9 mouse cellular contexts compared by ENCODE assay signal in genomic region chr1:165966156-165966914, GRCm38 (mm10). TPM values are rescaled to one million over a fixed set of nuclear protein-coding genes. Genes with fewer than 3 reads are reported as not detected.
DNase-seq lines count a peak whose midpoint lies in the region; ATAC-seq and TF ChIP-seq lines count a peak whose summit lies in the region.
"Had no signal": no experiment of that assay in that cellular context is flagged by ENCODE, and none has a peak within 500 bp of the region (broad histone marks: within the 10 kb centered on the region; RNA-seq: fewer than 3 reads in every experiment).

No protein-coding gene starts in this region.

- peak; percentile 78 for ATAC-seq in forebrain, postnatal 0 days
- ATAC-seq in midbrain, embryonic 13.5 days: peak; percentile 93
- ATAC-seq in lung, postnatal 0 days: no peak
- no peak for ATAC-seq in stomach, postnatal 0 days (ENCODE audit: low FRiP score, low TSS enrichment)
- ATAC-seq: liver, postnatal 0 days had no signal

- DNase-seq in Muller cell, postnatal 12 days (ENCODE audit: inconsistent ontology term): peak; percentile 86
- peak; percentile 57 for DNase-seq in embryo, embryonic 11 days
- DNase-seq in forebrain, postnatal 0 days: peak; percentile 46
- DNase-seq in thymus, postnatal 14 days: no peak
- no peak for DNase-seq in lung, postnatal 0 days (ENCODE audit: low spot score)
- no peak for DNase-seq in testis, postnatal 14 days (ENCODE audit: low spot score)
- no peak for DNase-seq in stomach, postnatal 0 days (ENCODE audit: low spot score)

- H3K27me3 ChIP-seq in forebrain, postnatal 0 days (ENCODE audit: insufficient read depth, low read length): no peaks in the 10 kb centered on the region
- no peaks in the 10 kb centered on the region; the same call in 1 of the 2 replicates for H3K27me3 ChIP-seq in midbrain, embryonic 13.5 days
- H3K27me3 ChIP-seq in lung, postnatal 0 days (replicated peaks; ENCODE audit: insufficient read depth, low read length): no peaks in the 10 kb centered on the region
- H3K27me3 ChIP-seq in stomach, postnatal 0 days (ENCODE audit: control insufficient read depth, insufficient read depth, low read length): no peaks in the 10 kb centered on the region

- no peak for TF ChIP-seq CTCF in forebrain, postnatal 0 days (IDR thresholded peaks at IDR 0.05; ENCODE audit: low read depth)
- no peak for TF ChIP-seq CTCF in lung, postnatal 0 days (IDR thresholded peaks at IDR 0.05)
- no peak for TF ChIP-seq CTCF in stomach, postnatal 0 days (IDR thresholded peaks at IDR 0.05; ENCODE audit: low read depth)

- H3K4me2 ChIP-seq in forebrain, postnatal 0 days (ENCODE audit: low read depth): no peak overlapping the region
- no peak overlapping the region for H3K4me2 ChIP-seq in midbrain, embryonic 13.5 days (replicated peaks)
- no peak overlapping the region for H3K4me2 ChIP-seq in lung, postnatal 0 days (replicated peaks; ENCODE audit: low read depth, low read length)
- H3K4me2 ChIP-seq in stomach, postnatal 0 days (replicated peaks; ENCODE audit: low read depth): no peak overlapping the region

- 0 out of 2 replicates have a peak overlapping the region, but pooled peaks have one; percentile 1 for H3K27ac ChIP-seq in forebrain, postnatal 0 days (ENCODE audit: low read depth, low read length)
- peak overlapping the region; percentile 70 for H3K27ac ChIP-seq in midbrain, embryonic 13.5 days
- H3K27ac ChIP-seq in lung, postnatal 0 days (ENCODE audit: low read length): no peak overlapping the region
- H3K27ac ChIP-seq in stomach, postnatal 0 days (replicated peaks): no peak overlapping the region

- H3K9ac ChIP-seq in forebrain, postnatal 0 days: no peak overlapping the region
- no peak overlapping the region for H3K9ac ChIP-seq in midbrain, embryonic 13.5 days (replicated peaks)
- no peak overlapping the region for H3K9ac ChIP-seq in lung, postnatal 0 days (replicated peaks; ENCODE audit: low read depth)
- no peak overlapping the region for H3K9ac ChIP-seq in stomach, postnatal 0 days (ENCODE audit: low read length)
- H3K9ac ChIP-seq: liver, postnatal 0 days had no signal

- 0 out of 2 replicates have a peak, but pooled peaks cover 4% of the 10 kb centered on the region for H3K36me3 ChIP-seq in forebrain, postnatal 0 days (ENCODE audit: insufficient read depth)
- no peaks in the 10 kb centered on the region for H3K36me3 ChIP-seq in midbrain, embryonic 13.5 days
- H3K36me3 ChIP-seq in lung, postnatal 0 days (ENCODE audit: insufficient read depth, low read length): no peaks in the 10 kb centered on the region
- H3K36me3 ChIP-seq in stomach, postnatal 0 days (ENCODE audit: control insufficient read depth, insufficient read depth, low read length): no peaks in the 10 kb centered on the region

- H3K4me1 ChIP-seq in forebrain, postnatal 0 days (ENCODE audit: insufficient read depth): peaks cover 9% of the 10 kb centered on the region
- peaks cover 23% of the 10 kb centered on the region for H3K4me1 ChIP-seq in midbrain, embryonic 13.5 days (replicated peaks)
- H3K4me1 ChIP-seq in lung, postnatal 0 days (ENCODE audit: insufficient read depth, low read depth, low read length): no peaks in the 10 kb centered on the region
- H3K4me1 ChIP-seq in stomach, postnatal 0 days (replicated peaks; ENCODE audit: control insufficient read depth, insufficient read depth): no peaks in the 10 kb centered on the region

- no peak for TF ChIP-seq EP300 in lung, postnatal 0 days (IDR thresholded peaks at IDR 0.05)
- TF ChIP-seq EP300 in stomach, postnatal 0 days (optimal IDR thresholded peaks at IDR 0.05): no peak

- no peaks in the 10 kb centered on the region for H3K9me3 ChIP-seq in forebrain, postnatal 0 days (ENCODE audit: low read length)
- H3K9me3 ChIP-seq in midbrain, embryonic 13.5 days: no peaks in the 10 kb centered on the region
- no peaks in the 10 kb centered on the region for H3K9me3 ChIP-seq in lung, postnatal 0 days (ENCODE audit: low read length)
- H3K9me3 ChIP-seq in stomach, postnatal 0 days (ENCODE audit: control insufficient read depth, low read length): no peaks in the 10 kb centered on the region

- WGBS in forebrain, postnatal 0 days: 20% methylated on average over 5 of the region's 5 CpGs
- WGBS in midbrain, embryonic 13.5 days: 23% methylated on average over 5 of the region's 5 CpGs
- WGBS in lung, postnatal 0 days: 86% methylated on average over 5 of the region's 5 CpGs
- 84% methylated on average over 5 of the region's 5 CpGs for WGBS in stomach, postnatal 0 days

- no peak overlapping the region for H3K4me3 ChIP-seq in forebrain, postnatal 0 days (ENCODE audit: low read depth, low read length)
- H3K4me3 ChIP-seq in midbrain, embryonic 13.5 days (replicated peaks): no peak overlapping the region
- H3K4me3 ChIP-seq in lung, postnatal 0 days (ENCODE audit: low read depth, low read length): no peak overlapping the region
- no peak overlapping the region for H3K4me3 ChIP-seq in stomach, postnatal 0 days (ENCODE audit: low read depth, low read length)

RNA-seq across cellular contexts. Expression of gene Pou2f1, which starts 36.1 kb away (rescaled TPM):
- total RNA-seq in forebrain, postnatal 0 days (2014; rRNA removed): 14.3 and 22.2 TPM in 2 replicates
- 11.1 and 16.7 TPM in 2 replicates for polyA plus RNA-seq in forebrain, postnatal 0 days (2015; fragmentation: Nextera tagmentation; extraction: Ambion mirVana)
- polyA plus RNA-seq in midbrain, embryonic 13.5 days (2015; fragmentation: Nextera tagmentation; extraction: Ambion mirVana): 26.0 and 27.7 TPM in 2 replicates
- polyA plus RNA-seq in lung, postnatal 0 days (2015; fragmentation: Nextera tagmentation; extraction: Ambion mirVana): 7.9 and 8.1 TPM in 2 replicates
- 4.9 TPM in 2 replicates for polyA plus RNA-seq in stomach, postnatal 0 days (2015; fragmentation: Nextera tagmentation; extraction: Ambion mirVana)

Comparison
In these comparisons a context has a peak if more than half of its experiments do, and no peak if none do; other contexts are left out.
1. DNase-seq: peak in Muller cell, postnatal 12 days (single experiment), embryo, embryonic 11 days (single experiment) and forebrain, postnatal 0 days (single experiment); none in thymus, postnatal 14 days (single experiment), lung, postnatal 0 days (single experiment), testis, postnatal 14 days (single experiment) and stomach, postnatal 0 days (single experiment).
2. ATAC-seq: peak in forebrain, postnatal 0 days (single experiment) and midbrain, embryonic 13.5 days (single experiment); none in lung, postnatal 0 days (single experiment) and stomach, postnatal 0 days (single experiment).
3. H3K27ac ChIP-seq: peak in forebrain, postnatal 0 days (single experiment) and midbrain, embryonic 13.5 days (single experiment); none in lung, postnatal 0 days (single experiment) and stomach, postnatal 0 days (single experiment).